Mouse (Mus musculus): ENCODE results near the gene Gc. TPM values are rescaled to one million over a fixed set of nuclear protein-coding genes. Genes with fewer than 3 reads are reported as not detected.

Gene Gc
- polyA plus RNA-seq, 1 experiment = not detected

- TF ChIP-seq GATA1 (IDR thresholded peaks at IDR 0.05; ENCODE audit: low read length) (no peak), TAL1 (IDR thresholded peaks at IDR 0.05; ENCODE audit: low read length) (no peak)
- Histone ChIP-seq H3K27me3 (ENCODE audit: control insufficient read depth) (no peaks in the 10 kb centered on the region), H3K4me3 (replicated peaks) (no peak overlapping the region), H3K4me1 (ENCODE audit: control insufficient read depth) (no peaks in the 10 kb centered on the region), H3K36me3 (ENCODE audit: control insufficient read depth) (no peaks in the 10 kb centered on the region), H3K9me3 (ENCODE audit: control insufficient read depth, low read length) (no peaks in the 10 kb centered on the region)
These were observed 76.4 kb downstream of the Gc start for GRCm38 (mm10) chr5:89381340-89381739.

- TF ChIP-seq GATA1 (IDR thresholded peaks at IDR 0.05; ENCODE audit: low read length) = no peak
- TF ChIP-seq TAL1 (IDR thresholded peaks at IDR 0.05; ENCODE audit: low read length) = no peak
These were observed 87.6 kb downstream of the Gc start for GRCm38 (mm10) chr5:89370140-89370539.

DNA sequence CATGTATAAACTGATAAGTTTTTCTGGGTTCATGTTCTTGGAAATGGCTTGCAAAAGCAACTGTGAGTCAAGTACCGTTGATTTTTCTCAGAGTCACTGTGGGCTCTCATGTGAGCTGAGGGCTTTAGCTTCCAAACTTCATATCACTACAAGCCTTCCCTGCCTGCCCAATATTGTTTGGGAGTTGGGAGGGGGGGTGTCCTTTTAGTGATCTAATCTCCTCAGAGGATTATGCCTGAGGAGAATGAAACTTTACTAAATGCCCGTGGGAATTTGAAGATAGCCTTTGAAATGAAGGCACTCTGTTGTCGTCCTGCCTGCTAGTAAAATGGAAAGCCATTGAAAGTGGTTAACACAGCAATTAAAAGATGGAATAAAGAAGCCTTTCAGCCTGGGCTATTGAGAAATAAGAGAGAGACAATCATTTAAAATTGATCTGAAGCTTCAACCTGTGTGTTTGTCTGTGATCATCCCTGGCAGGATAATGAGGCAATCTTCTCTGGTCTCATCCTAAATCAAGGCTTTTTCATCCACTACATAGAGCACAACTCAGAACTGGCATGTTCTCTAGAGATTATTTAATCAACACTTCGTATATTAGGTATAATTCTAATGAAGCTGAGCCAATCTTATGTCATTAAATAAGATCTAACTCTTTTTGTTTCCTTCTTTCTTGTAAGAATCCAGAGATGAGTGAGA lies 89.5 kb downstream of the Gc start:
- H3K4me3 ChIP-seq (replicated peaks) = no peak overlapping the region
- H3K4me1 ChIP-seq (ENCODE audit: control insufficient read depth) = no peaks in the 10 kb centered on the region
- H3K9me3 ChIP-seq (ENCODE audit: control insufficient read depth, low read length) = no peaks in the 10 kb centered on the region
- no peak for TF ChIP-seq TAL1 (IDR thresholded peaks at IDR 0.05; ENCODE audit: low read length)
- TF ChIP-seq GATA1 (IDR thresholded peaks at IDR 0.05; ENCODE audit: low read length) = no peak
- H3K27me3 ChIP-seq (ENCODE audit: control insufficient read depth) = no peaks in the 10 kb centered on the region
- no peaks in the 10 kb centered on the region for H3K36me3 ChIP-seq (ENCODE audit: control insufficient read depth)

More at GRCm38 (mm10) chr5:89370140-89370539, 87.6 kb downstream of the Gc start:
- Histone ChIP-seq H3K9me3 (ENCODE audit: control insufficient read depth, low read length) (no peaks in the 10 kb centered on the region), H3K36me3 (ENCODE audit: control insufficient read depth) (no peaks in the 10 kb centered on the region), H3K4me1 (ENCODE audit: control insufficient read depth) (no peaks in the 10 kb centered on the region), H3K27me3 (ENCODE audit: control insufficient read depth) (no peaks in the 10 kb centered on the region), H3K4me3 (replicated peaks) (no peak overlapping the region)

Other genes starting within 250 kb of the Gc start
- gene Npffr2, start 69.5 kb upstream of the Gc start, polyA plus RNA-seq (2012) = not detected in 2 replicates